Mouse (Mus musculus) forebrain, postnatal 0 days (tissue): ENCODE results near the gene Rasgef1b. TPM values are rescaled to one million over a fixed set of nuclear protein-coding genes. Genes with fewer than 3 reads are reported as not detected.

Source experiments
- ATAC-seq: fragments of 200-750 bp; cut with Nextera tagmentation; 2 replicates; pipeline ENCODE4 v1.8.0; 2017; ENCODE audit warnings: mild to moderate bottlenecking, moderate library complexity
- DNase-seq: peaks from one replicate; pipeline ENCODE4 v3.0.0-alpha.2; 2015
- H3K27ac ChIP-seq: fragments of 300-500 bp; sonication (generic); 2 replicates; pipeline ENCODE4 v1.5.1; 2014; ENCODE audit warnings: low read depth, mild to moderate bottlenecking, antibody characterized with exemption, low read length, moderate library complexity, mixed read lengths
- H3K27me3 ChIP-seq: fragments of 300-500 bp; sonication (generic); 2 replicates; pipeline ENCODE4 v1.6.1; 2014; ENCODE audit warnings: mild to moderate bottlenecking, low read length, mixed read lengths; ENCODE audit not compliant: insufficient read depth
- H3K36me3 ChIP-seq: fragments of 300-500 bp; sonication (generic); 2 replicates; pipeline ENCODE4 v1.6.1; 2014; ENCODE audit warnings: mild to moderate bottlenecking, moderate library complexity; ENCODE audit not compliant: insufficient read depth
- H3K4me1 ChIP-seq: fragments of 300-500 bp; sonication (generic); 2 replicates; pipeline ENCODE4 v1.6.1; 2014; ENCODE audit warnings: antibody characterized with exemption; ENCODE audit not compliant: insufficient read depth
- H3K4me2 ChIP-seq: fragments of 300-500 bp; sonication (generic); 2 replicates; pipeline ENCODE4 v1.6.1; 2014; ENCODE audit warnings: low read depth, mild to moderate bottlenecking, moderate library complexity
- H3K4me3 ChIP-seq: fragments of 300-500 bp; sonication (generic); 2 replicates; pipeline ENCODE4 v1.5.1; 2014; ENCODE audit warnings: low read depth, low read length, mixed read lengths
- H3K9ac ChIP-seq: fragments of 300-500 bp; sonication (generic); 2 replicates; pipeline ENCODE4 v1.6.1; 2014; ENCODE audit warnings: mild to moderate bottlenecking
- H3K9me3 ChIP-seq: fragments of 300-500 bp; sonication (generic); 2 replicates; pipeline ENCODE4 v1.6.1; 2016; ENCODE audit warnings: low read length
- CTCF ChIP-seq: sonication (generic); IDR thresholded peaks from 2 replicates; pipeline ENCODE4 v1.5.1; 2016; ENCODE audit warnings: antibody characterized with exemption, control low read depth, low read depth
- WGBS: fragments of 180-500 bp; shearing (Covaris S2); extraction: QIAGEN DNeasy Blood & Tissue Kit; methylation state at CpG from one replicate; pipeline ENCODE4 v1.1.7; 2014; 5-methylcytosine and 5-hydroxymethylcytosine counted together
- polyA plus RNA-seq: library from polyadenylated mRNA; unstranded; fragments of >200 nt; fragmentation: Nextera tagmentation; extraction: Ambion mirVana; gene quantifications from 2 replicates; pipeline ENCODE4 v1.2.1, GENCODE M21; 2015
- total RNA-seq: library from RNA; depleted of rRNA; stranded (reverse); fragments of >200 nt; gene quantifications from 2 replicates; pipeline ENCODE4 v1.2.3, GENCODE M21; 2014

The Rasgef1b gene
- total and polyA plus RNA-seq, 2 experiments from 2014 or later: 49.6 to 51.0 TPM

GRCm38 (mm10) chr5:99404403-99405170, 324.3 kb downstream of the Rasgef1b start:
- no peaks in the 10 kb centered on the region for H3K9me3 ChIP-seq
- no peaks in the 10 kb centered on the region for H3K27me3 ChIP-seq
- TF ChIP-seq CTCF: no peak
- no peak for ATAC-seq
- no peak overlapping the region for H3K4me3 ChIP-seq
- DNase-seq: no peak
- H3K4me1 ChIP-seq: peaks cover 7% of the 10 kb centered on the region; the same call in 1 of the 2 replicates
- H3K4me2 ChIP-seq: no peak overlapping the region
- no peak overlapping the region for H3K27ac ChIP-seq
- no peak overlapping the region for H3K9ac ChIP-seq
- H3K36me3 ChIP-seq: no peaks in the 10 kb centered on the region
- WGBS: 92% methylated on average over 11 of the region's 11 CpGs

DNA sequence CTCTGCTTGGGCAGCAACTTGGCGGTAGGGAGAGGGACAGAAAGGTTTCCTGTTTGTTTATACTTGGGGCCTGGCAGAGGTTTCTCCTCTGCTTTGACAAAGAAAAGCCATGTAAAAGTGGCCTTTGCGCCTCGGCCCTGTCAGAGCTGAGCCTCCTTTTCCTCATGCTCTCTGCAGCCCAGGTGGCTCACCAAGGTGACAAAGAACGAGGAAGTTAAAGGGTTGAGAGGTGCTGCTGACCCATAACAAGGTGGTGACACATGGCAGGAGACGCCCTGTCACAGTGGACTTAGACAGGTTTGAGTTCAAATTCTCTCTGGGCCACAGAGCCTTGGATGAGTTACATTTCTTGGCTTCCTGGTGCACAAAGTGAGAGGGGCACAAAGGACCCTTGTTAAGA, 325.5 kb downstream of the Rasgef1b start:
- ATAC-seq (no peak), DNase-seq (no peak)
- H3K9me3 ChIP-seq: no peaks in the 10 kb centered on the region
- no peak for TF ChIP-seq CTCF
- H3K36me3 ChIP-seq: no peaks in the 10 kb centered on the region
- no peak overlapping the region for H3K27ac ChIP-seq
- no peak overlapping the region for H3K4me3 ChIP-seq
- no peak overlapping the region for H3K4me2 ChIP-seq
- no peak overlapping the region for H3K9ac ChIP-seq
- WGBS: 68% methylated on average over 5 of the region's 5 CpGs
- H3K4me1 ChIP-seq: peaks cover 7% of the 10 kb centered on the region; the same call in 1 of the 2 replicates
- no peaks in the 10 kb centered on the region for H3K27me3 ChIP-seq

DNA sequence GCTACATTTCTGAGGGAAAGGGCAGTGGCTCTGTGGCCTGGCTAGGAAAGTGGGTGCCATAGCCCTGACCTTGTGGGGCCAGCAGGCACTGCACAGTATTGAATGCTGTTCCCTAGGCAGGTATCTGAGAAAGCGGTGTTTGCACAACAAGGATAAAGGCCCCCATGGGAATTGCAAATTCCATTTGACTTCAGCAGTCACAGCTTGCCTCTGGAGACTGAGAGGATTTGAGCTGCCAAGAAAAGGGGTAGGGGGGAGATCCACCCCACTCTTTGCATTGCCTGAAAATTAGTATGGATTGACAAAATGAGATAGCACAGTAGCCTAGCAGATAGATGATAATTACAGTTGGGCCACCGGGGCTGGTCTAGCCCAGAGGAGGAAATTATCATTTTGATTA, 326.1 kb downstream of the Rasgef1b start:
- no peak overlapping the region for H3K4me2 ChIP-seq
- no peaks in the 10 kb centered on the region for H3K9me3 ChIP-seq
- H3K27ac ChIP-seq: no peak overlapping the region
- H3K27me3 ChIP-seq: no peaks in the 10 kb centered on the region
- peaks cover 7% of the 10 kb centered on the region; the same call in 1 of the 2 replicates for H3K4me1 ChIP-seq
- WGBS: 18% methylated on average over 2 of the region's 2 CpGs
- no peak overlapping the region for H3K9ac ChIP-seq
- TF ChIP-seq CTCF: no peak
- H3K4me3 ChIP-seq: no peak overlapping the region
- peak; percentile 34; the same call in 1 of the 2 replicates for ATAC-seq
- peak; percentile 25 for DNase-seq
- no peaks in the 10 kb centered on the region for H3K36me3 ChIP-seq

GRCm38 (mm10) chr5:99402297-99402696, 326.6 kb downstream of the Rasgef1b start:
- H3K4me1 ChIP-seq: peaks cover 7% of the 10 kb centered on the region; the same call in 1 of the 2 replicates
- ATAC-seq (peak; percentile 69), DNase-seq (peak; percentile 24)
- 18% methylated on average over 7 of the region's 7 CpGs for WGBS
- no peak for TF ChIP-seq CTCF
- no peak overlapping the region for H3K4me3 ChIP-seq
- no peak overlapping the region for H3K9ac ChIP-seq
- no peaks in the 10 kb centered on the region for H3K36me3 ChIP-seq
- no peak overlapping the region for H3K27ac ChIP-seq
- H3K9me3 ChIP-seq: no peaks in the 10 kb centered on the region
- no peaks in the 10 kb centered on the region for H3K27me3 ChIP-seq
- H3K4me2 ChIP-seq: no peak overlapping the region

GRCm38 (mm10) chr5:99399855-99400626, 328.8 kb downstream of the Rasgef1b start:
- WGBS: 59% methylated on average over 7 of the region's 7 CpGs
- ATAC-seq: peak; percentile 63
- no peaks in the 10 kb centered on the region for H3K36me3 ChIP-seq

DNA sequence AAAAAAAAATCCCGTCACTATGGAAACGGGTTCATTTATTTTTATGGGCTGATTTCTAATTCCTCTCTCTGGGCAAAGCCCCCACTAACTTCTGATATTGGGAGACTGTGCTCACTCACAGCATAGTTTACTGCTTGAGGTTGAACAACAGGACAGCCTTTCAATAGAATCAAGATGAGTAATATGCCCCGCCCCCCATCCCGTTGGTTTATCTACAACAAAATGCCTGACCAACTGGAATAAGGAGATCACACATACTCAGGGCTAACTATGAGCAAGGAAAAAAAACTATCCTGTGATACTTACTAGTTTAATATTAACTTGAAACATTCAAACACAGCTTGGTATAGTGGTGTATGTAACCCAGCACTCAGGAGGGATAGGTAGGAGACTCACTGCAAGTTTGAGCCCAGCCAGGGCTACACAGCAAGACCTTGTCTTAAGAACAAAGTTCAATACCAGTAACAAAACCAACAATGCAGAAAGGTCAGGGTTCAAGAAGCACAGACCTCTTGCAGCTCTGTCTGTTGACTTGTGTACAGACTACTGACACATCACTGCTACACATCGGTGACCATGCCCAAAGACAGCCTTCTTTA, 330.3 kb downstream of the Rasgef1b start:
- no peak for TF ChIP-seq CTCF
- Histone ChIP-seq H3K4me3 (no peak overlapping the region), H3K4me1 (peaks cover 7% of the 10 kb centered on the region; the same call in 1 of the 2 replicates), H3K27me3 (no peaks in the 10 kb centered on the region), H3K9me3 (no peaks in the 10 kb centered on the region), H3K9ac (no peak overlapping the region), H3K27ac (no peak overlapping the region), H3K4me2 (no peak overlapping the region), H3K36me3 (no peaks in the 10 kb centered on the region)
- ATAC-seq (no peak), DNase-seq (no peak)
- 79% methylated on average over 5 of the region's 5 CpGs for WGBS

More at GRCm38 (mm10) chr5:99399855-99400626, 328.8 kb downstream of the Rasgef1b start:
- H3K9me3 ChIP-seq: no peaks in the 10 kb centered on the region
- H3K9ac ChIP-seq: no peak overlapping the region
- DNase-seq: peak; percentile 20
- no peak overlapping the region for H3K4me3 ChIP-seq
- H3K27ac ChIP-seq: no peak overlapping the region
- H3K4me2 ChIP-seq: no peak overlapping the region
- H3K4me1 ChIP-seq: peaks cover 7% of the 10 kb centered on the region; the same call in 1 of the 2 replicates
- no peak for TF ChIP-seq CTCF
- no peaks in the 10 kb centered on the region for H3K27me3 ChIP-seq
